Mouse (Mus musculus) neutrophil, adult 5-6 weeks (primary cell): ENCODE measurements at regions not wholly inside any gene's neighbourhood (a gene's known extent, or its start where the extent isn't known, plus 50 kb on each side); places are given as distances from the start of the nearest gene placed in this dataset.

Experiments used
- ATAC-seq: fragments of 151-379, 151-347 bp; 2 replicates; pipeline ENCODE4 v1.8.0; 2017; ENCODE audit warnings: mild to moderate bottlenecking, moderate TSS enrichment; ENCODE audit not compliant: insufficient number of reproducible peaks, poor library complexity, low FRiP score, severe bottlenecking; ENCODE audit errors: extremely low read depth

DNA sequence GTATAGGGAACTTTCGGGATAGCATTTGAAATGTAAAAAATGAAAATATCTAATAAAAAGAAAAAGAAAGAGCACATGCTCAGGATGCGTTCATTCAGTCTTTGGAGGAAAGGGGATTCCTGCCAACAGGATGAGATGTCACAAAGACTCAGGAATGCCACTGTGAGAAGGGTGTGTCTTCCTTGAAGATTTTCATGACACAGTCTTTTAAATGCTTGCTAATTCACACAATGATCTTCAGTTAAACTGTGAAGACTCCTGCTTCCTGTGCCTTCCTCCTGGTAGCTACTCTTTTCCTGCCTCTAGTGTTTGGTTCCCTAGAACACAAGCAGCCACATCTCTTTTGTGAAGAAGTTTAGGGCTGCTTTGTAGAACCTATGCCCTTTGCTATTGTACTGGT, 345.5 kb downstream of the Gpat3 start:
- no peak for ATAC-seq

DNA sequence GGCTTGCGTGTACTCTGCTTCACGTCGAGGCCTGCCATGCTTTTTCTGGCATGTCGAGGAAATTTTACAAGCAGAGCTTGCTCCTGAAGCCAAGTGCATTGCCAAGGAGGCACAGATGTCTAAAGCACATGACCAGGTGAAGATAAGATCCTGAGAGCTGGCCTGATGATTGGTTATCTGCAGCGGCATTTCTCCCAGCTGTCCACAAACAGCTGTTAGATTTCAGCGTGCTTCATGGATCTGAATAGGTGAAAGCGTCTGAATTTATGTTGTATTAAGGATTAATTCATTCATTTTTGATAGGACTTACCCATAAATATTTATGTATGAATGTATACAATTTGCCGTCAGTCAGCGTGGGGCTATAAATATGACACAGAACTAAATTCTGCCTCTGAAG, 327.7 kb downstream of the Gpat3 start:
- ATAC-seq = no peak

DNA sequence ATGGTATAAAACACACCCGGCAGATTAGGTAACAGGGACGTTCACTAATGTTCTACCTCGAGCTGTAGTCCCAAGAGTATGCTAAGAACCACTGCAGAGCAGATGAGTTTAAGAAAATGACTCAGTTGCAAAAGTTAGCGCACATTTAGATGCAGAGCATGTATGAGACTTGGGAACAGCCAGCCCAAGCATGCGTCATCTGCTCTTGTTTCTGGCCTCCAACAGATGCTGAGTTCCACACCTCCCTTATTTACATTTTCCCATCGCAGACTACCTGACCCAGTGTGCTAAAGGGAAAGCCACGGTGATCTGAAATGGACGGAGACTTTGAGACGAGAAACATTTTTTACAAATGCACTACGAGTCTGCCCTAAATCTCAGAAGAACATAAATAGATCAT, 327.3 kb downstream of the Gpat3 start:
- ATAC-seq = no peak

DNA sequence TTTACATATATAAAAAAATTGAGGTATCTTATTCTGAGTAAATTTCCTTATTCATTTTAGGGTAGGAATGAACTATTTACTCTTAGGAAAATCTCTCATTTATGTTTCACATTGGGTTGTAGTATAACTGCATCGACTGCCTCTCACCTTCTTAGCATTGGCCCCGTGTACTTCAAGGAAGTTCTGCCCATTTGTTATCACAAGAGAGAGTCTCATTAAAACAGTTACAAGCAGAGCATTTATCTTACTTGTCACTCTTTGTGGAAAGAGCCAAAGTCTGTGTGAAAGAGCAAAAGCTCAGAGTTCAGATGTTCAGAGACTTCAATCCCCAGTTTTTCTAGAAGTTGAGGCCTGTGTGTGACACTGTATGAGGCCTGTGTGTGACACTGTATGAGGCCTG, 323.6 kb downstream of the Gpat3 start:
- no peak for ATAC-seq

DNA sequence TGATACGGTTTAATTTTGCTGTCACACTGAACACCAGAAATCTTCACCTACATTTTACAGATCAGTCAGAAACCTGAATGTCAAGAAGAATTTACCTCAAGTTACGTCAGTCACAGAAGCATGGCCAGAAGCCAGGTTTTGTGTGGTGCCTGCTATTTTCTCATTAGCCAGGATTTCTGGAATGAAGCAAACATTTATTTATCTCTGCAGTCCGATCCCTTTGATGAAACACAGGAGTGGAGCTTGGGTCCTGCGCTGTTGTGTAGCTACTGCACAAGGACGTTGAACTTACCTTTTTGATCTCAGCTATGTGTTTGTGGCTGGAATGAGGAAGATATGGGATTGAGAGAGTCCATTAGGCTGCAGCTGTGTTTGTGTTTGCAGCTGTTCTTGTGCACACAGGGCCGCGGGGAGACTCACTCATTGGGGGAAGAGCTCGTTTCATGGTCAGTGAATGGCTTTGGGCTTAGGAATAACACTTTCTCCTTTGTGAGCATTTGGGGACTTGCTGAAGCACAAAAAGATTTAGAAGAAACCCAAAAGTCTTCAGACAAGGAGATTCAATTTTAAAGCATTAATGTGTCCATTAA, 318.2 kb downstream of the Gpat3 start:
- ATAC-seq = no peak

DNA sequence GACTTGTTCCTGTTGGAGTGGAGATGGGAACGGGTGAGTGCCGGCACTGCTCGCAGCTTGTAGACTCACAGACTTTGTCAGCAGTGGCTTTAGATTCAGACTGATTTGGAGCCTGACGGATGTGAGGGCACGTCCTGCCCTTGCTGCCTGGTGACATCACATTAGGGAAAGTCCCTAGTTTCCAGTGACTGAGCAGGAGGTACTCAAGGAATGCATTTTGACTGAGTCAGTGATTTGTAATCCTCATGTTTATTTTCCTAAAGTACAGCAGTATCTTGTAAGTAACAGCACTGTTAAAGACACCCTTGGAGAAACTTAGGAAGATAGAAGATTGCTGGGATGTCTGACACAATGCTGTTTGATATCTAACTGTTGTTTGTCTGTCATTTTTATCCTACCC, 317.6 kb downstream of the Gpat3 start:
- no peak for ATAC-seq

DNA sequence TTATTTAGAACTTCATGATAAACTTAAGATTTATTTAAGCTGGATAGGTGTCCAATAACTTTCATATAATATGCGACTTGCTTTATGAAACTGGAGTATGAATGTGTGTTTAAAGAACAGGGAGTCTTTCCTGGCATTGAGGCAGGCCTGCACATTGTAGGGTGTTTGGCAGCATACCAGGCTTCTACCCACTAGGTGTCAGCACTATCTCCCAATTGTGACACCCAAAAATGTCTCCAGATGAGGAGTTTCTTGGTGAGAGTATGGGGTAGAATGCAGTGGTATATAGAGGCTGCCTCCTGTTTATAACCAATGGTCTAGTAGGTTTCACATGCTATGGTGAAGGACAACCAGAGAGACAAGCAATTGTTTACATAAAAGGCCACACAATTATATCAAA, 311.9 kb downstream of the Gpat3 start:
- ATAC-seq = no peak

DNA sequence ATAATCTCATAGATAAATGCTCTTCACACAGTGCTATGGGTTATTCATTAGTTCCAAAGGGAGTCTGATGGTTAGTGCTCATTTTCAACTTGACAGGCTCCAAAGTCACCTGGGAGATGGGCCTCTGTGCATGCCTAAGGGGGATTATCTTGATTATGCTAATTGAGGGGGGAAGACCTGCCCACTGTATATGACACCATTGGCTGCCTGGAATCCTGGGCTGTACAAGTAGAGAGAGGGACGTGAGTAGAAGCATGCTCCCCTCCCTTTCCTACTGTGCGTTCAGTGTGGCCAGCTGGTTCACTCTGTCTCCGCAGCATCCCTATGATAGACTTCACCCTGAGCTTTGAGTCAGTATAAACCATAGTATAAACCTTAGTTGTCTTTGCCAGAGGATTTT, 300.8 kb downstream of the Gpat3 start:
- ATAC-seq = no peak

DNA sequence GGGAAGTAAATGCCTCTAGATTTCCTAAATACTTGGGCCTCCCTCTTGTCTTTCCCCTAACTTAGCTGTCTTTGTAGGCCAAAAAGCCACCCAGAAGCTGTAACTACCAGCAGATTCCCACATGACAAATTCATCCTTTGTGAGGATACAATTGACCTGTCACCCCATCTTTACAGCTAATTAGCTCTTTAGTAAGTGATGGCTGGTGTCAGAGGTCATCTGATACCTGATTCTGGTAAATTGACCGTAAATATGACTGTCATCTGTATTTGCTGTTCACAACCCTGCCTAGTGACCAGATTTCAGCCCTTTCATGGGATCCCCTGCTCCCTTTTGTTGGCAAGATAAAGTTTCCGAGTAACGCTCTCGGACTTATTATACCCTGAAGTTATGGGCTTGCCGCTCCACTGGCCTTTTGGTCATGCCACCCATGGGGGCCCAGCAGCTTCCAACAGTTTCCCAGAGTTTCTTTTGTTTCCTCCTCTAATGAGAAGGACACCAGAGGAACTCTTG, 279.5 kb downstream of the Gpat3 start:
- ATAC-seq = no peak

DNA sequence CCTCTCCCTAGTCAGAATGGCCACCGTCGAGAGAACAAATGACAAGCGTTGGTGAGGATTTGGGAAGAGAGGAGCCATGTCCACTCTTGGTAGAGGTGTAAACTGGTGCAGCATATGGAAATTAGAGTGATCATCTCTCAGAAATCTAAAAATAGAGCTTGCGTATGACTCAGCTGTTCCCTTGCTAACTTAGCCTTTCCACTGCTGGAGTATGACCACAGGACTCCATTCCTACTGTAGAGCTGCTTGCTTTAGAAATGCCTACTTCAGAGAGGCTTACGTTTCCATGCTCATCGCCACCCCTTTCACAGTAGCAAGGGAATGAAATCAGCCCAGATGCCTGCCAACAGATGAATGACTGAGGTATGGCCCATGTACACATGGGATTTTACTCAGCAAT, 277.4 kb downstream of the Gpat3 start:
- no peak for ATAC-seq

DNA sequence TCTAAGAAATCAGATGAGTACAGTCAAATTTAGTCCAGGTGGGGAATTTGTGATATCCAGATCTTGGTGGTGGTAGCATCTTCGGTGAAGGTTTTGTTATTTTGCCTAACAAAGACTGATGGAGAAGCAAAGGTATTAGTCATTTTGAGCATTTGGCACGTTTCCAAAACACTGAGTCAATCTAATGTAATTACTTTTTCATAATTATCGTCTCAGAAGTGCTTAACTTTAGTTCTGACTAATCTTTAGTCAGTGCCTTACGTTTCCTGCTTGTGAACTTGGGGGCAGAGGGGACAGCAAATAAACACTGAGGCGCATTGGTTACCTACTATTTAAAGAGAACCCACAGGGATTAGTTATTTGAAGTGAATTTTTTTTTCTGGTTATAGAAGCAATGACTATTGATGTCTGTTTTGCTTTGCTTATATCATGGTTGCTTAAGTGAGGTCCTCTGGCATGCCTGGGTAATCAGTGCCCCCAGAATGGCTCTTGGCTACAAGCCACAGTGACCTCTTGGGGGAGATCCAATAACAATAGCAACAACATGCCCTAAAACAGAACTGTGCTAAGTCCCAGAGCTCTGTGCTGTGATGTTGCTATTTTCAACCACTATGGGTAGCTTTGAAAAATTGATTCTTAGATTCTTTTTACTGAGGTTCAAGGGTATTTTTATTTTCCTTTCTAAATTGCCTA, 275.1 kb downstream of the Gpat3 start:
- ATAC-seq = no peak

DNA sequence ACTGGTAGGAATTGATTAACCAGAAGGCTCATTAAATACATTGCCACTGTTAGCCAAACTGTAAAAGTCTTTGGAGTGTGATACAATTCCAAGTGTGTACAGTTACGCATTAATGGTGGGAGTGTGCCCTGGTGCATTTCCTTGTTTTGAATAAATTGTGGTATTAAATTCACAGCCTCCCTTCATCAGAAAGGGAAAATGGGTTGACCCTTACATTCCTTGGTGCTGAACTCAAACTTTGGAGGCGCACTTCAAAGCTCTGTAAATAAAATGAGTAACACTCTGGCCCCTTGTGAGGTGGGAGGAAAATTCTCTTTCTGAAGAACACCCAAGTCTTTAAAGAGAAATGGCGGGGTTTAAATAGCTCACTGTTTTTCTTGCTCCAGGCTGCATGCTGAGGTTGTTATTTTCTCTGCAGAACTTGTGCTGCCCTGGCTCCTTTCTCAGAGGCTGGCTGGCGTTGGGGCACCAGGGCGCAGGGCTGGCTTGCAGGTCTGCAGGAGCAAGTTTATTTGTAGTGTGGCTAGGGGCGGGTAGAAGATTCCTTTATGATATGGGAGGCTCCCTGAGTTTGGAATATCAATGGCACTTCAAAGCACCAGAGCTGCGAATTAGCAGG, 266.7 kb downstream of the Gpat3 start:
- no peak for ATAC-seq

DNA sequence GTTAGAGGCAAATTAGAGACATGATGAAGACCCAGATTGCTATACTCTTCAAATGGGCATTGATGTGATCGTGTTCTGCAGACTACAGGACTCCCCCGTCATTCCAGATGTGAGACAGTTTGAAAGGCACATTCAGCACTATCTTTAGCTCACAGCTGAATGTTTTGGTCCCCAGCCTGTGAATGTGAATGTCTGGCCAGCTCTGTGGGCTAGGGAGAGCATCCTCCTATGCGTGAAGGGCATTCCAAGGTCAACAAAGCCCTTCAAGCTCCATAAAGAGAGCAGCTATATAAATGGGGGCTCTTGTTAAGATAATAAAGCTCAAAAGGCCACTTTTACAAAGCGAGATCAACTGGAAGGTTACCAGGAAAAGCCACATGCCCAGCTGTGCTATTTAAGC, 266.1 kb downstream of the Gpat3 start:
- no peak for ATAC-seq

DNA sequence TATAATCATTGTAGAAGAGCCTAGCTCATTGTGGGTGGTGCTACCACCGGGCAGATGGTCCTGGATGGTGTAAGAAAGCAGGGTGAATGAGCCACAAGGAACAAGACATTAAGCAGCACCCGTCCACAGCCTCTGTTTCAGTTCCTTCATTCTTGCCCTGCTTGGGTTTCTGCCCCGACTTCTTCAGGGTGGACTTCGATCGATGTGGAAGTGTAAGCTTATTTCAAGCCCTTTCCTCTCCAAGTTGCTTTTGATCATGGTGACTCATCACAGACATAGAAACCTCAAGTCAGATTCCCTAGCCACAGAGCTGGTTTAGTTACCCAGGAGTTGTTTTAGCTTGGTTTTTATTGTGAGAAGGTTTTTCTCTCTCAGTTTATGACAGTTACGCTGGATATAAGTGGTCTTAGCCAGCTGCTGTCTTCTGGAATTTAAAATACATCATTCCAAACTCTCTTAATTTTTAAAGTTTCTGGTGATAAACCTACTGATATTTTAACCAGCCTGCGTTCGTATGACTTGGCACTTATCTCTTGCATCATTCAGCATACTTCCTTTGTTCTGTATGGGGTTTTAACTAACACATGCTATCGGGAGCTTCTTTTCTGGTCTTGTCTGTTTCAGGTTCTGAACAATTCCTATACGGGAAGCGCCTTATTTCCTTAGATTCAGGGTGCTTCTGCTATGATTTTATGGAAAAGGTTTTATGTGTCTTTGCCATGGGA, 255.6 kb downstream of the Gpat3 start:
- ATAC-seq = no peak

DNA sequence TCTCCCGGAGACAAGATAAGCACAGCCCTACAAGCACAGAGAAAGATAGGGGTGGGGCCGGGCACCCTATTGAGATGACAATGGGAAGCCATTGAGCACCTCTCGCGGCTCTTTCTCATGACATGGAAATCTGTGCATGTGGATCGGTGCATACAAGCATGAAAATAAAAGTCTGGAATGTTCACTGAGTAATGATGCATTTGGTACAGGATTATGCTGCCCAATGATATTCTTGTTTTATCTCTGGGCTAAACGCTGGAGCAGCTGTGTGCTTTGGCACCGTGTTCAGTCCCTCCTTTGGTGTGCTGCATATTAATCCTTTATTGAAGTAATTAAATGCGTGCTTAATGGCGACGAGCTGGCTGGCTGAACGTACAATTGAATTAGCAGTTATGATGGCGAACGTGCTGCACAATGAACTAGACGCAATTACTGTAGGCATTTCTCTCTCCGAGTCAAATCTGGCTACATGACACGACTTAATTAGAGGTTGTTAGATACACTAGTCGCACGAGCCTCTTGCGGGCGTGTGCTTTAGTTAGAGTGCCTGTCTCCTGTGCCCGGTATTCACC, 245.6 kb downstream of the Gpat3 start:
- ATAC-seq = no peak

DNA sequence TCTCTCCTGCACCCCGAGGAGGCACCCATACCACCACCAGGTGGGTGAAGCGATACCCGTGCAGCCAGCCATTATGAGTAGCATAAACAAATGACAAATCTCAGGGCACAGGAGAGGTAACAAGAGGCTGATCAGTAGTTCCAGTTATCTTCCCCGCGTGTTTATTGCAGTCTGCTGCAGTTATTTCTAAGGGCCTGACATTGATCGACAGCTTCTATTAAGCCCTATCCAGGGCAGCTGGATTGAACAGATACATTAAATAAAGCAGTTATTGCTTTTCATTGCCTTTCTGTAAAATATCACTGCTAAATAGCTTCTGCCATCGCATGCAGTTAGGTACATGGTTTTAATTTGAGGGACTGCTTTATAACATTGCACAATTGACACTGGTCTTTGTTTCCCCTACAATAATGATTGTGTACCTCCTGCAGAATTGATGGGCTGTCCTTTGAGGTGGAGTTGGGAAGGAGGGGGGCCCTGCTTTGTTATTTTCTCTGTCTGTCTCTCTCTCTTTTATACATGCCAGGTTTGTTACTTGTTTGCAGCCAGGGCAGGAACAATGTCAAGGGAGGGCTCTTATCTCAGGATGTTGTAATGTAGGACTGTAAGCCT, 245.0 kb downstream of the Gpat3 start:
- no peak for ATAC-seq

DNA sequence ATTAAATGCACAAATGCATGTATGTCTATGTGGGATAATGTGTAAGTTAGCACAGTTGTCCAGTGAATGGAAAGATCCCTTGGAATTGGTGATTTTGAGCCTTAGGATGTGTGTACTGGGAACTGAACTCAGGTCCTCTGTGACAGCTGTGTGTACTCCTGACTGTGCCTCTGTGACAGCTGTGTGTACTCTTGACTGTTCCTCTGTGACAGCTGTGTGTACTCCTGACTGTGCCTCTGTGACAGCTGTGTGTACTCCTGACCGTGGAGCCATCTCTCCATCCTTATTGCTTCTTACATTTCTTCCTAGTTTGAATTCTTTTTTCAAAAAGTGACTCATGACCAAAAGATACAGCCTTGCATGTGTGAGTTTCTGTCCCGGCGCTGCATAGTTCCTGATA, 239.7 kb downstream of the Gpat3 start:
- ATAC-seq = no peak

DNA sequence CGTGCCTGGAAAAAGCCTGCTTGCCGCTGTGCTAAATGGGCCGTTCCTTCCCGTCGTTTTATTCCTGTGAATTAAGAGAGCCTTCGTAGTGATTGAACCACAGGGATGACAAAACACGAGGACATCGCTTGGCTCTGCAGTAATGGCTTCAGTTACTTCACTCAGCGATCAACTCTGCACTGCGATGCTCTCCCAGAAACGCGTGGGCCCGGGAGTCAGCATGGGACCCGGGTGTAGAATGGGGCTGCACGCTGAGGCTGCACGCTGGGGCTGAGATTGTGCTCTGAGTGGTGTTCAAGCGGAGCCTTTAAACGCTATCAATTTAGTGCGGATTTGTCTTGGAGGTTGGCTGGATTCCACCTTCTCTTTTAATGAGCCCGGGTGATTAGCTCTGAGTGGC, 237.1 kb downstream of the Gpat3 start:
- no peak for ATAC-seq

DNA sequence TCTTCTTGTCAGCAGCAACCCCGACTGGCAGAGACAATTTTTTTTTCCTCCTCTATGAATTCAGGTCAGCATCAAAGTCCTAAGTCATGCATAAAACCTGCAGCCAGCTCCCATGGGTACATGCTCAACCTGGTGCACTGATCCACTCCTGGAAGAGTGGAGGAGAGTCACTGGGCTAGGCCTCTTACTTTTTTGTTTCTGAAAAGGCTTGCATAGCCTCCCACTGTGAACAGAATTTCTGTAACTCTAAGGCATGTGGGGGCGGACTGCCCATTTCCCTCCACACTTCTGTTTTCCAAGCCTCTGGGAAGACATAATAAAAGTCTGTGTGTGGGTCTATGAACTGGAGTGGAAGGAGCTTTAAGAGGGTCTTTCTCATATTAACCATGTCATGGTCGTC, 218.8 kb downstream of the Gpat3 start:
- no peak for ATAC-seq
